Mouse (Mus musculus): ENCODE measurements around the gene Dand5.

GRCm38 (mm10) chr8:84838513-84838912, 15.9 kb upstream of the Dand5 start:
- TF ChIP-seq GATA1 (IDR thresholded peaks at IDR 0.05; ENCODE audit: borderline replicate concordance, low read length) = no peak
- TF ChIP-seq FLI1 (IDR thresholded peaks at IDR 0.05; ENCODE audit: low read length) = no peak
